Mouse (Mus musculus) lung, embryonic 14.5 days (tissue): ENCODE measurements around the gene Med1. TPM values are rescaled to one million over a fixed set of nuclear protein-coding genes. Genes with fewer than 3 reads are reported as not detected.

ENCODE experiments used
- ATAC-seq: fragments of 200-750 bp; cut with Nextera tagmentation; 2 replicates; pipeline ENCODE4 v1.8.0; 2017; ENCODE audit warnings: mild to moderate bottlenecking, moderate TSS enrichment, moderate library complexity; ENCODE audit not compliant: insufficient read depth
- DNase-seq: peaks from one replicate; pipeline ENCODE4 v3.0.0-alpha.2; 2015
- H3K27ac ChIP-seq: fragments of 300-500 bp; sonication (generic); 2 replicates; pipeline ENCODE4 v1.5.1; 2014; ENCODE audit warnings: low read depth, mild to moderate bottlenecking, moderate library complexity
- H3K27me3 ChIP-seq: fragments of 300-500 bp; sonication (generic); 2 replicates; pipeline ENCODE4 v1.6.1; 2014; ENCODE audit warnings: low read length, control low read depth; ENCODE audit not compliant: insufficient read depth
- H3K36me3 ChIP-seq: fragments of 300-500 bp; sonication (generic); 2 replicates; pipeline ENCODE4 v1.6.1; 2014; ENCODE audit warnings: control low read depth; ENCODE audit not compliant: insufficient read depth
- H3K4me1 ChIP-seq: fragments of 300-500 bp; sonication (generic); 2 replicates; pipeline ENCODE4 v1.6.1; 2014; ENCODE audit warnings: antibody characterized with exemption, control low read depth; ENCODE audit not compliant: insufficient read depth
- H3K4me2 ChIP-seq: fragments of 300-500 bp; sonication (generic); 2 replicates; pipeline ENCODE4 v1.6.1; 2014; ENCODE audit warnings: mild to moderate bottlenecking
- H3K4me3 ChIP-seq: fragments of 300-500 bp; sonication (generic); 2 replicates; pipeline ENCODE4 v1.5.1; 2014; ENCODE audit warnings: low read depth, low read length
- H3K9ac ChIP-seq: fragments of 300-500 bp; sonication (generic); 2 replicates; pipeline ENCODE4 v1.6.1; 2014
- H3K9me3 ChIP-seq: fragments of 300-500 bp; sonication (generic); 2 replicates; pipeline ENCODE4 v1.6.1; 2016; ENCODE audit warnings: low read depth, low read length, control low read depth
- CTCF ChIP-seq: IDR thresholded peaks from 2 replicates; pipeline ENCODE4 v1.5.1; 2016; ENCODE audit warnings: antibody characterized with exemption, low read depth
- WGBS: fragments of 180-500 bp; shearing (Covaris S2); extraction: QIAGEN DNeasy Blood & Tissue Kit; methylation state at CpG from one replicate; pipeline ENCODE4 v1.1.7; 2014; 5-methylcytosine and 5-hydroxymethylcytosine counted together
- microRNA-seq: library from miRNA; unstranded; fragments of <30 nt; microRNA quantifications from one replicate; pipeline ENCODE4, GENCODE M21; 2016; ENCODE audit warnings: borderline number of aligned reads
- polyA plus RNA-seq: library from polyadenylated mRNA; unstranded; fragments of >200 nt; fragmentation: Nextera tagmentation; extraction: Ambion mirVana; gene quantifications from 2 replicates; pipeline ENCODE4 v1.2.1, GENCODE M21; 2014

The Med1 gene
- polyA plus RNA-seq, 1 experiment from 2014 or later, result 62.8 TPM

- Histone ChIP-seq H3K27ac (no peak overlapping the region), H3K4me1 (no peaks in the 10 kb centered on the region), H3K36me3 (peaks cover 34% of the 10 kb centered on the region; the same call in 1 of the 2 replicates), H3K4me3 (no peak overlapping the region), H3K27me3 (no peaks in the 10 kb centered on the region), H3K9me3 (no peaks in the 10 kb centered on the region), H3K4me2 (no peak overlapping the region), H3K9ac (no peak overlapping the region)
- TF ChIP-seq CTCF, result no peak
- ATAC-seq (no peak), DNase-seq (no peak)
- 86% methylated on average over 1 of the region's 1 CpGs for WGBS
Measured at GRCm38 (mm10) chr11:98114363-98114762, 78.7 kb downstream of the Med1 start.

- Histone ChIP-seq H3K4me3 (no peak overlapping the region), H3K27ac (no peak overlapping the region), H3K4me1 (no peaks in the 10 kb centered on the region), H3K36me3 (peaks cover 39% of the 10 kb centered on the region; the same call in 1 of the 2 replicates), H3K9ac (no peak overlapping the region), H3K4me2 (no peak overlapping the region), H3K9me3 (no peaks in the 10 kb centered on the region), H3K27me3 (no peaks in the 10 kb centered on the region)
- DNase-seq (no peak), ATAC-seq (no peak)
- TF ChIP-seq CTCF, result no peak
- 55% methylated on average over 4 of the region's 4 CpGs for WGBS
Measured at GRCm38 (mm10) chr11:98113504-98113903, 79.6 kb downstream of the Med1 start.

GRCm38 (mm10) chr11:98109706-98110105 lies 83.4 kb downstream of the Med1 start:
- no peak overlapping the region for H3K4me3 ChIP-seq
- no peak overlapping the region for H3K4me2 ChIP-seq
- no peak for ATAC-seq
- no peaks in the 10 kb centered on the region for H3K27me3 ChIP-seq
- no peak for DNase-seq
- WGBS, result 90% methylated on average over 5 of the region's 5 CpGs
- peaks cover 60% of the 10 kb centered on the region for H3K36me3 ChIP-seq
- no peaks in the 10 kb centered on the region for H3K9me3 ChIP-seq
- no peaks in the 10 kb centered on the region for H3K4me1 ChIP-seq
- H3K9ac ChIP-seq, result no peak overlapping the region
- no peak overlapping the region for H3K27ac ChIP-seq
- no peak for TF ChIP-seq CTCF

Small RNA genes within 50 kb of the gene (microRNA-seq; reads per million reads assigned to microRNA genes)
- not detected for gene Gm27399

Other genes starting within 250 kb of the Med1 start
- 0.53 and 0.64 TPM in 2 replicates for gene Plxdc1, start 206.8 kb downstream of the Med1 start, polyA plus RNA-seq
- gene Arl5c, start 197.1 kb downstream of the Med1 start, polyA plus RNA-seq, result 11.4 and 11.5 TPM in 2 replicates
- 5.4 and 5.5 TPM in 2 replicates for gene Cacnb1, start 170.3 kb downstream of the Med1 start, polyA plus RNA-seq
- 1,155 and 1,171 TPM in 2 replicates for gene Rpl19, start 166.6 kb downstream of the Med1 start, polyA plus RNA-seq
- 0.05 and 0.14 TPM in 2 replicates for gene Stac2, start 139.8 kb downstream of the Med1 start, polyA plus RNA-seq
- gene Fbxl20, start 42.9 kb downstream of the Med1 start, polyA plus RNA-seq, result 9.6 and 17.3 TPM in 2 replicates
- 14.6 and 16.6 TPM in 2 replicates for gene Cdk12, start 9.8 kb upstream of the Med1 start, polyA plus RNA-seq
- not detected in 2 replicates for gene Neurod2, start 136.4 kb upstream of the Med1 start, polyA plus RNA-seq
- 0.53 and 1.3 TPM in 2 replicates for gene Ppp1r1b, start 155.1 kb upstream of the Med1 start, polyA plus RNA-seq
- 38.2 and 42.7 TPM in 2 replicates for gene Stard3, start 165.1 kb upstream of the Med1 start, polyA plus RNA-seq
- gene Tcap, start 190.5 kb upstream of the Med1 start, polyA plus RNA-seq, result 3.8 TPM in 1 of 2 replicates, not detected in the other
- gene Pnmt, start 193.2 kb upstream of the Med1 start, polyA plus RNA-seq, result not detected in 2 replicates
- gene Pgap3, start 207.2 kb upstream of the Med1 start, polyA plus RNA-seq, result 10.9 and 11.6 TPM in 2 replicates
- gene Erbb2, start 219.2 kb upstream of the Med1 start, polyA plus RNA-seq, result 42.7 and 46.5 TPM in 2 replicates
- 62.9 and 65.3 TPM in 2 replicates for gene Mien1, start 245.7 kb upstream of the Med1 start, polyA plus RNA-seq